Mouse (Mus musculus) lung, postnatal 10 days (tissue): ENCODE data around the gene BC049762.

Source experiments
- DNase-seq: peaks from one replicate; pipeline ENCODE4 v3.0.0; 2021

The BC049762 gene

GRCm38 (mm10) chr11:51262342-51263285 lies at the start of gene BC049762:
Gene BC049762 (minus strand): TSS chr11:51263046.
- DNase-seq: peak; percentile 99

DNA sequence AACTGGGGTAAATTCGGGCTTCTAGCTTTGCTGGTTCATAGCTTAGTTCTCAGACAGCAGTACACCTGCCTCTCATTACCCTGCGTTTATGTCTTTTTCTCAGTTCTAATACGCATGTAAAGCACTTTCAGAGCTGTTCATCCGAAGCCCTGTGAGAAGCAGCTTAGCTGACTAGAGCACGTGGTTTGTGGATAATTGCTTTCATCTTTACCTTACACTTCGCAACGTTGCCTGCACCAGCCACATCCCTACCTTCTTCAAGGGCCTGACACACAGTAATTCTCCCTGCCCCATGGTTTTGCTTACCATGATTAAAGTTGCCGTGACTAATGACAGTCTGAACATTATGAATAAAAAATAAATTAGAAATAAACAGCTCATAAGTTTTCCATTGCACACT lies 49.0 kb upstream of the BC049762 start:
- DNase-seq: no peak

DNA sequence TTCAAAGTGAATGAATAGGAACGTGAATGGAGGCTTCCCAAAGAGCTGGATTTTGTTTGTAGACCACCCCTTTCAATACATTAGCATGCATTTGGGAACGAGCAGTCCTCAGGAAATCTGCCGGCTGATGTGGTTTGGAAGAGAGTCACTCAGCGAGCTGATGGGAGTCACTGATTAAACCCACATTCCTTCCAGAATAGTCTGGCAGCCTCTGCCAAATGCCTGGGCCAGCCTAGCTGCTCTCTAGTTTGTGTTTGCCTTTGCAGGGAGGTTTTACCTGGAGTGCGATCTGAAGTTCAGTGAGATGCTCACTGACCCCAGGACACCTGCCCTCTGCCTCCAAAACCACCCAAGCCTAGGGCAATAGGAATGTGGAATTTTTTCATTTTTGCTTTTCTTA lies 45.5 kb upstream of the BC049762 start:
- DNase-seq: peak; percentile 20

- no peak for DNase-seq
These were observed 41.2 kb upstream of the BC049762 start for GRCm38 (mm10) chr11:51303981-51304553.

DNA sequence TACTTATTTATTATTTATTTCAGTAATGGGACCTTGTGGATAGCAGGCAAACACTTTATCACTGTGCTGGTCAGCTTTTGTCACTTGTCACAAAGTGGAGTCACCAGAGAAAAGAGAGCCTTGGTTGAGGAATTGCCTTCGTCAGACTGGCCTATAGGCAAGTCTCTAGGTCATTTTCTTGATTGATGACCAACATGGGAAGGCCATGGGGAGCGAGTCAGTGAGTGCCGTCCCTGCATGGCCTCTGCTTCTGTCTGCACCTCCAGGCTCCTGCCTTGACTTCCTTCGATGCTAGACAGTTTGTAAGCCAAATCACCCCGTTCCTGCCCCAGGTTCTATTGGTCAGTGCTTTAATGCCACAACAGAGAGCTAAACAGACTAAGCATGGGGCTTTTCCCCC lies 39.5 kb upstream of the BC049762 start:
- no peak for DNase-seq

- DNase-seq: no peak
These were observed 35.8 kb upstream of the BC049762 start for GRCm38 (mm10) chr11:51298691-51299090.

GRCm38 (mm10) chr11:51295742-51296141 lies 32.9 kb upstream of the BC049762 start:
- no peak for DNase-seq

DNA sequence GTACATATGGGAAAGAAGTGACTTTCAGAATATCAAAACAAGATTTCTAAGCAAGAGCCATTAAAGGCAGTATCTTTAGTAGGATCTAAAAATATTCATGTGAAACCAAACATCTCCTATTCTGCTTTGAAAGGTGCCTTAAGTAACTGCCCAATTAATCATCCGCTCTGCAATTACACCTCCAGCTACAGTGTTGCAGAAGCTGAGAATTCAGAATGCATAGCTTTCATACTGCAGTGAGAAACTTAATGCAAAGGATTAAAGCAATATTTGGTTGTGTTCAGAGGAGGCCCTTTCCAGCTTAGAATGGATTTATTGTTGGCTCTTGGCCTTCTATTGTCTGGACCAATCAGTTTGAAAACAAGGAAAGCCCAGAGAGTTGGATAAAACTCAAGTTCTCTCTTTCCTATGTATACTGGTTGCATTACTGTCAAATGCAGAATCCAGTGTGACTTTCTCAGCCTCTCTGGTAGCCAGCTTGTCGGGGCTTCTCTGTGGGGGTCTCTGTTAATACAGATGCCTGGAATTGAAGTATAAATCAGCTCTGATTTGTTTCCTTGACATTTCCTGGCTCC lies 31.2 kb upstream of the BC049762 start:
- DNase-seq: no peak

DNA sequence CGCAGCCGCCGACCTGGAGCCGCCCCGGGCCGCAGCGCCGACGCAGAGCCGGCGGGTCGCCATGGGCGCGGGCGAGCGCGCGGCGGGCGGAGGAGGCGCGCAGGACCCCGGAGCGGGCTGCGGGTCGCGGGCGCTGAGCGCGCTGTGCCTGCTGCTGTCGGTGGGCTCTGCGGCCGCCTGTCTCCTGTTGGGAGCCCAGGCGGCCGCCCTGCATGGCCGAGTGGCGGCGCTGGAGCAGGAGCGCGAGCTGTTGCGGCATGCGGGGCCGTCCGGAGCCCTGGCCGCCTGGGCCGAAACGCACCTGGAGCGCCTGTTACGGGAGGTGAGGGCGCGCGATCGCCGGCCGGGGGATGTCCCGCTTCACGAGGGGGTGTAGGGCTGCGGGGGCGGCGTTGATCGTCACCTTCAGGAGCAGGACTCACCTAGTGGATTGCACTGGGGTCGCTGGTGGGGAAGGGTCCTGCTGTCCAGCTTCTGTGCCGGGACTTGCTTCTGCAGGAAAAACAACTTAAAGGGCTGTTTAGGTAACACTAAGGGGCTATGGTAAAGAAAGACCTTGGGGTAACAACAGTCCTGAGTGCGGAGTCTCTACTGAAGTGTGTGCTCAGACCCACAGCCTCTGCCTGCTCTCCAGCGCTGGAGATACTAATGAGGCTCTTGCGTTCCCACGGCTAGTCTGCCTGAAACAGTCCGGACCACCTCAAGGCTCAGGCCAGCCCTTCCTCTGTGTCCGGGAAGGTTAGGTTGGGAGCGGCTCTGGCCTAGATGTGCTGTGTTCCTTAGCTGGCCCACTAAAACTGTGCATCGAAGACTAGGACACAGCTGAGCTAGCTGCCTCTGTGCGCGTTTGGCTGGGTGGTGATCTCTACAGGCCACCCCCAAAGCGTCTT lies 27.5 kb upstream of the BC049762 start:
- peak; percentile 70 for DNase-seq

DNA sequence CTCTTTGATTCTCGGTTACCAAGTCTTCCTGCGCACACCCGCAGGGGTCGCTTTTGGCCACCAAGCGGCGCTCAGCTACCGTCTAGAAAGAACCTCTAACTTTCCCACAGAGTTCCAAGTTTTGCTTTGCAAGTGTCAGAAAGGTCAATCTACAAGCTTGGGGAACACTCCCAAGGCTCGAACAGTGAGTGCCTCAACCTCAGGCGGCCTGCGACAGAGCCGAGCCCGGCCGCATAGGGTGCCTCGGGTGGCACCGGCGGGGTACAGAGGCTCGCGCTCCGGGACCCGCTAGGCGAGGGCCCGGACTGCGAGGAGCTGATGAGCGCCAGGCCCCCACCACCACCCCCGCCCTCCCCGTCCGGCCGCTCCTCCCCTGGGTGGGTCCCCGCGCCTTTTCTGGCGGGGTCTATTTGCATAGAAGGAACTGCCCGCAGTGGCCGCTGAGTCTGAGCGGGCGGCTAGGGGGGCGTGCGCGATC lies 26.8 kb upstream of the BC049762 start, which contains the start of gene Col23a1:
TSS of gene Col23a1 (plus strand) at position 357 of the 478 bp plus-strand sequence.
- peak; percentile 90 for DNase-seq

- DNase-seq: no peak
These were observed 11.6 kb upstream of the BC049762 start for GRCm38 (mm10) chr11:51274418-51274817.

- peak; percentile 30 for DNase-seq
These were observed 2.5 kb upstream of the BC049762 start for GRCm38 (mm10) chr11:51265326-51265725.

GRCm38 (mm10) chr11:51264352-51264751 lies 1.5 kb upstream of the BC049762 start:
- peak; percentile 63 for DNase-seq

- peak; percentile 63 for DNase-seq
These were observed 513 bp upstream of the BC049762 start for GRCm38 (mm10) chr11:51263286-51263831.

- no peak for DNase-seq
These were observed 1.1 kb downstream of the BC049762 start, which contains the start of gene Clk4 for GRCm38 (mm10) chr11:51261680-51262219. Gene Clk4 (plus strand): TSS chr11:51261730.

GRCm38 (mm10) chr11:51257006-51257405 lies 5.8 kb downstream of the BC049762 start:
- DNase-seq: no peak

- no peak for DNase-seq
These were observed 19.9 kb downstream of the BC049762 start for GRCm38 (mm10) chr11:51242897-51243296.

DNA sequence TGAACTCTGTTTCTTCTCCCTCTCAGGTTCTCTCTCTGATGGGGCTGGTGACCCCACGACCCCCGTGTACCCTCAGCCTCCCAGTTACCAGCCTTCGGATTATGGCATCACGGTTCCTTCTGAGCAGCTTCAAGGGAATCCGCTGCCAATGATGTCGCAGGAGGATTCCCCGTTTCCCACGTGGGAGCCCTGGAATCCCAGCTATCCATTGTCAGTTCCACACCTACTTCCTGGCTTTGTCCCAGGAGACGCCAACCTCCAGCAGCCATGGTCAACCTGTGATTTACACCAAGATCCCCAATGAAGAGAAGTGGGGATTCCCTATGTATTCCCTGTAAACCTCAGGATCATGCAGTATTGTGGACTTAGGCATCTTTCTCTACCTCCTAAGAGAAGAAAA lies 28.2 kb downstream of the BC049762 start:
- no peak for DNase-seq

DNA sequence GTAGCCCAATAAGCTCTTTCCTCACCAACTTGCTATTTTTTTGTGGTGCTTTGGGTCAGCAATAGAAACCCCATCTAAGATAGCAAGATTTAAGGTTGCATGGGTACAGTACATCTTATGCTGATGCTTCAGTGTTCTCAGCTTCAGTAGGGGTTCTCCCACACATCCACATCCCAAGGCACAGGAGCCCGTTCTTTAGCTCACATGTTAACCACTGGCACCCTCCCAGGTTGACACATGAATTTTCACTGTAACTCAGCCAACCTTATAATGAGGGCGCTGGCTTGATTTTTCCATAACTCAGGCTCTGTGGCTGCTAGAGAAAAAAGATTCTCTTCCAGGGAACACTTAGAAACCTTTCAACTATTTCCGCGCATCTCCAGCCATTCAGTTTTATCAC lies 35.7 kb downstream of the BC049762 start:
- DNase-seq: no peak

DNA sequence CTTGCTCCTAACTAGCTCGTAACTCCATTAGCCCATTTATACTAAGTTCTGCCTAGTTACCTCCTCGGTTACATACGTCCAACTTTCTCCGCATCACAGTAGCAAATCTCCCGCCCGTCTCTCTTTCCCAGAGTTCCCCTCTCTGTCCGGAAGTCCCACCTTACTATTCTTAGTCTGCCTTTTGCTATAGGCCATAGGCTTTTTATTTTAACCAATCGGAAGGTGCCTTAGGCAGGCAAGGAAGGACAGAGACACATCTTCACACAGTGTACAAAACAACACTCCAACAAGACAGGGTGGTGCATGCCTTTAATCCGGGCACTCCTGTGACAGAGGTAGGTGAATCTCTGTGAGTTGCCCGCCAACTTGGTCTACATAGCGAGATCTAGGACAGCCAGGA lies 42.5 kb downstream of the BC049762 start, which contains the start of gene Gm12569:
TSS of gene Gm12569 (plus strand) at position 166 of the 400 bp plus-strand sequence.
- DNase-seq: no peak

GRCm38 (mm10) chr11:51219396-51219980 lies 43.4 kb downstream of the BC049762 start:
- DNase-seq: no peak
